In genomic region chr3:96590657-96591056, GRCm38 (mm10) we compare ENCODE assay signal across 23 mouse cellular contexts. TPM values are rescaled to one million over a fixed set of nuclear protein-coding genes. Genes with fewer than 3 reads are reported as not detected.
"Had no signal": no experiment of that assay in that cellular context is flagged by ENCODE, and none has a peak within 500 bp of the region (broad histone marks: within the 10 kb centered on the region; RNA-seq: fewer than 3 reads in every experiment).

No protein-coding gene starts in this region.

- H3K36me3 ChIP-seq: lung, embryonic 15.5 days; midbrain, embryonic 13.5 days; midbrain, embryonic 15.5 days; neural tube, embryonic 12.5 days had no signal

- H3K4me3 ChIP-seq: lung, embryonic 15.5 days; megakaryocyte, embryonic 14.5 days; midbrain, embryonic 13.5 days; midbrain, embryonic 15.5 days; neural tube, embryonic 12.5 days had no signal

- DNase-seq: liver, postnatal 0 days; lung, adult 2 months; lung, postnatal 14 days; lung, postnatal 36 days; right cerebral cortex, postnatal 14 days; right cerebral cortex, postnatal 4 days; spleen, adult 18-20 months; thymus, adult 18-20 months; thymus, postnatal 14 days; thymus, postnatal 36 days had no signal

- H3K4me2 ChIP-seq: lung, embryonic 15.5 days; midbrain, embryonic 11.5 days; midbrain, embryonic 13.5 days; midbrain, embryonic 15.5 days; neural tube, embryonic 12.5 days had no signal

- H3K9me3 ChIP-seq: lung, embryonic 15.5 days; midbrain, embryonic 13.5 days; midbrain, embryonic 15.5 days; neural tube, embryonic 12.5 days had no signal

- H3K27ac ChIP-seq: lung, embryonic 15.5 days; macrophage; midbrain, embryonic 13.5 days; midbrain, embryonic 15.5 days; neural tube, embryonic 12.5 days had no signal

- H3K9ac ChIP-seq: liver, postnatal 0 days; lung, embryonic 15.5 days; midbrain, embryonic 13.5 days; midbrain, embryonic 15.5 days; neural tube, embryonic 12.5 days had no signal

- ATAC-seq: liver, postnatal 0 days; lung, postnatal 0 days; midbrain, embryonic 13.5 days; midbrain, embryonic 15.5 days had no signal

RNA-seq across cellular contexts. Expression of gene Ankrd34a, which starts 5.8 kb away (rescaled TPM):
- total RNA-seq: megakaryocyte progenitor cell, adult 5-6 weeks; monocyte, adult 5-6 weeks; neutrophil, adult 5-6 weeks had no signal
- polyA plus RNA-seq: liver, postnatal 0 days had no signal

RNA-seq across cellular contexts. Expression of gene Gm16253, which starts 13.9 kb away (rescaled TPM):
- total RNA-seq: megakaryocyte progenitor cell, adult 5-6 weeks; midbrain, postnatal 0 days; monocyte, adult 5-6 weeks; neutrophil, adult 5-6 weeks had no signal
- polyA plus RNA-seq: liver, postnatal 0 days; lung, adult 2 months; macrophage; small intestine, adult 2 months had no signal
